Mouse (Mus musculus): ENCODE measurements around the gene Olfr679. TPM values are rescaled to one million over a fixed set of nuclear protein-coding genes. Genes with fewer than 3 reads are reported as not detected.

Olfr679 gene
- polyA plus RNA-seq (2021; fragmentation: Nextera tagmentation): not detected in 2 replicates
- long read RNA-seq, experiment 1: 0 reads
- long read RNA-seq, experiment 2: 0 reads

GRCm38 (mm10) chr7:105080905-105081304, at the start of gene Olfr679:
Gene Olfr679 (plus strand): TSS chr7:105081205.

GRCm38 (mm10) chr7:105032398-105032797, 48.6 kb upstream of the Olfr679 start, which contains the start of gene Olfr676:
Gene Olfr676 (plus strand): TSS chr7:105032698.

GRCm38 (mm10) chr7:105064175-105064574, 16.8 kb upstream of the Olfr679 start, which contains the start of gene Olfr678:
Gene Olfr678 (plus strand): TSS chr7:105064475.

DNA sequence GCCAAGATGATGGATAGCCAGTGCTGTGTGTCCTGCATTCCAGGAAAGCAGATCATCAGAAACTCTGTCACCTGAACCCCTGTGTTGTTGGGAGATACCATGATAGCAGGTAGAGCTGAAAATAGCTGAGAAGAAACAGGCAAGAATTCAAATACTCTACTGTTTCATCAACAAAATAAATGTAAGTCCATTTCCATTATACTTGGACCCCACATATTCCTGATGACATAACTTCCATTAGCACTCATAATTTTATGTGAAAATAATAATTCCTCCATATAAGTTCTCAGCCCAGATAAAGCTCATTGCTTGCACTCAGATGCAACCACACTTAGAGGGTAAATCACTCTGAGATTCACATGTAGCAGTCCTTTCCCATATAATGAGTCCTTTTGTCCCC, 11.7 kb downstream of the Olfr679 start, which contains the start of gene Olfr680-ps1:
Gene Olfr680-ps1, minus strand, starts transcription at position 101 of the 400 bp plus-strand sequence.

GRCm38 (mm10) chr7:105116536-105116935, 35.5 kb downstream of the Olfr679 start, which contains the start of gene Olfr681:
Gene Olfr681 (plus strand): TSS chr7:105116836.

Other genes starting within 250 kb of the Olfr679 start
- not detected in 2 replicates for gene Usp17lb, start 238.6 kb upstream of the Olfr679 start, polyA plus RNA-seq (2021; fragmentation: Nextera tagmentation)
- gene Usp17la, start 224.2 kb upstream of the Olfr679 start, polyA plus RNA-seq (2021; fragmentation: Nextera tagmentation): not detected in 2 replicates
- gene Olfr665, start 203.2 kb upstream of the Olfr679 start, polyA plus RNA-seq (2021; fragmentation: Nextera tagmentation): not detected in 2 replicates
- not detected in 2 replicates for gene Olfr666, start 185.3 kb upstream of the Olfr679 start, polyA plus RNA-seq (2021; fragmentation: Nextera tagmentation)
- not detected in 2 replicates for gene Olfr667, start 159.7 kb upstream of the Olfr679 start, polyA plus RNA-seq (2021; fragmentation: Nextera tagmentation)
- gene Olfr668, start 153.1 kb upstream of the Olfr679 start, polyA plus RNA-seq (2021; fragmentation: Nextera tagmentation): not detected in 2 replicates
- gene Olfr669, start 147.0 kb upstream of the Olfr679 start, polyA plus RNA-seq (2021; fragmentation: Nextera tagmentation): not detected in 2 replicates
- not detected in 2 replicates for gene Olfr670, start 118.6 kb upstream of the Olfr679 start, polyA plus RNA-seq (2021; fragmentation: Nextera tagmentation)
- not detected in 2 replicates for gene Olfr671, start 102.1 kb upstream of the Olfr679 start, polyA plus RNA-seq (2021; fragmentation: Nextera tagmentation)
- not detected in 2 replicates for gene Olfr672, start 79.2 kb upstream of the Olfr679 start, polyA plus RNA-seq (2021; fragmentation: Nextera tagmentation)
- not detected in 2 replicates for gene Olfr675, start 52.7 kb upstream of the Olfr679 start, polyA plus RNA-seq (2021; fragmentation: Nextera tagmentation)
- gene Olfr676, start 48.5 kb upstream of the Olfr679 start, polyA plus RNA-seq (2021; fragmentation: Nextera tagmentation): not detected in 2 replicates
- not detected in 2 replicates for gene Olfr677, start 29.8 kb upstream of the Olfr679 start, polyA plus RNA-seq (2021; fragmentation: Nextera tagmentation)
- not detected in 2 replicates for gene Olfr678, start 16.7 kb upstream of the Olfr679 start, polyA plus RNA-seq (2021; fragmentation: Nextera tagmentation)
- gene Olfr680-ps1, start 11.6 kb downstream of the Olfr679 start, polyA plus RNA-seq (2021; fragmentation: Nextera tagmentation): not detected in 2 replicates
- gene Olfr681, start 35.6 kb downstream of the Olfr679 start, polyA plus RNA-seq (2021; fragmentation: Nextera tagmentation): not detected in 2 replicates
- not detected in 2 replicates for gene Olfr683, start 65.8 kb downstream of the Olfr679 start, polyA plus RNA-seq (2021; fragmentation: Nextera tagmentation)
- gene Olfr684, start 82.4 kb downstream of the Olfr679 start, polyA plus RNA-seq (2021; fragmentation: Nextera tagmentation): not detected in 2 replicates
- gene Olfr685, start 104.8 kb downstream of the Olfr679 start, polyA plus RNA-seq (2021; fragmentation: Nextera tagmentation): not detected in 2 replicates
- gene Olfr686, start 126.3 kb downstream of the Olfr679 start, polyA plus RNA-seq (2021; fragmentation: Nextera tagmentation): not detected in 2 replicates
- gene Olfr688, start 206.9 kb downstream of the Olfr679 start, polyA plus RNA-seq (2021; fragmentation: Nextera tagmentation): not detected in 2 replicates
- gene Olfr689, start 230.0 kb downstream of the Olfr679 start, polyA plus RNA-seq (2021; fragmentation: Nextera tagmentation): not detected in 2 replicates